Mouse (Mus musculus) 3134 (cell line): ENCODE measurements around the gene Nup153.

Source experiments
- DNase-seq: peaks from one replicate; pipeline ENCODE4 v3.0.0-alpha.2; 2011; ENCODE audit warnings: low spot score; ENCODE audit not compliant: insufficient read length; ENCODE audit errors: extremely low read depth

Gene Nup153

GRCm38 (mm10) chr13:46727837-46728268 lies at the start of gene Nup153:
Nup153 (minus strand) TSS chr13:46727940.
- DNase-seq, result peak; percentile 95

DNA sequence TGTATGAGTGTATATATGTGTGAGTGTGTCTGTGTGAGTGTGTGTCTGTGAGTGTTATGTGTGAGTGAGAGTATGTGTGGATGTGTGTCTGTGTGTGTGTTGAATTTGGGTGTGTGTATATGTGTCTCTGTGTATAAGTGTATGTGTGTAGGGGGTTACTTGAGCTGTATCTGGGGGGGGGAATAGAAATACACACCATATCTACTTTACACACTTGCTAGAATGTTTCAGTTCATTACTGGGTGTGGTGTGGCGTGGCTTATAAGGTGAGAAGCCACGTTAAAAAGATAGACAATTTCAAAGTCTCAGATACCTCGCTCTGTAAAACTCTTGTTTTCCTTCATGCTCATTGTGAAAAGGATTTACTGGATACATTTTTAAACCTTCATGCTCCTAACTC lies 49.7 kb upstream of the Nup153 start:
- DNase-seq, result no peak

DNA sequence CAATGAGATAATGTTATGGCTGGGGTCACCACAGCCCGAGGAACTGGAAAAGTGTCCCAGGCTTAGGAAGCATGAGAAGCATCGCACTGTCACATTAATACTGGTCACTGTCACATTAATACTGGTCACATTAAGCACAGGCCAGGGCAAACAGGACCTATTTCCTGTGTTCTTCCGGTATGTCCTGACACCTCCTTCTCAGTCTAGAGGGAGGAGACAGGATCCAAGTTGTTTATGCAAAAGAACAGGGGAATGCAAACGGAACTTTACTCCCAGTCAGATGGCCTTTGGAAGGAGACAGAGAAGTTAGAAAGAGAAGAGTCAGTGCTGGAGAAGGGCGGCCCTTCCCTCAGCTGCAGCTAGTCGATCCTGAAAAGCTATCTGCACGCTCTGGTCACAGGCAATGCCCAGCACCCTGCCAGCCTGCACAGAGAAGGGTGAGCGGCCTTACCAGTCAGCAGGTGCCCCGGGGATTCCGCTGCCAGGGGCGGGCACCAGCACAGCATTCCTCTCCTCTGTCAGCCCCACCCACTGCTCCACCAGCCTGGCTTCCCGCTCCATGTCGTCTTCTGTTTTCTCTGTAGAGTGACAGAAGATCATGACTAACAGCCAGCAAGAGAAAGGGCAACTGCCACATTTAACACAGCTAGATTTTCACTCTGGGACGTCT lies 49.0 kb upstream of the Nup153 start:
- DNase-seq, result no peak

DNA sequence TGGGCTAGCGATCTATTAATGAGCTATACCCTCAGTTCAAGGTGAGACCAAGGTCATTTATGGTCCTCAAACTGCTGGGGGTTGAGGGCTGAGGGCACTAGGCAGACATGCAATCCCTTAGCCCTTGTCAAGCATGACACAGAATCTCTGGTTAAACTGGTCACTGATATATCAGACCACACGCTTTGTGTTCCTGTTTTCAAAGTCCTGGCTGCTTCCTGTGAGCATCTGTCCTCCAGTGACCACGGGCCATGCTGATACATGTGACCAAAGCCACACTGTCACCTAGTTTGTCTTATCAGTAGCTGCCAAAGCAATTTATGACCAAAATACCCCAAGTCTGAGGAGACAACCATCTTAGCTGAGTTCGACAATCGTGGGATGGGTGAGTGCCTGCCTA lies 47.3 kb upstream of the Nup153 start:
- no peak for DNase-seq

DNA sequence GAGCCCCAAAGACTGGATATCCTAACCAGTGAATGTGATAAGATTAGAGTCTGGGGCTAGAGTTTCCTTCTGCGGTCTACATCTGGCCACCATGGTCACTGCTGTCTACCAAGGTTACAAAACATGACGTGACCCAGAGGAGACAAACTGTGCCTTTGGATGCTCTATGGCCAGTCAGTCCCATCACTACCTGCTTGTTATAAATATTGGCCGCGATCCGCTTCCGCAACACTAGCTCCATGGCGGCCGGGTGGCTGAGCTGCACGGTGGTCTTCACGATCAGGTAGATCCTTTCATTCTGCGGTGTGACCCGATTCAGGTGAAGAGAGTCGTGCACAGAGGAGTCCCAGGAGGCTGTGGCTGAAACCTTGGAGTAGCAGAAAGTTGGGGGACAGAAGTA lies 44.8 kb upstream of the Nup153 start:
- no peak for DNase-seq

DNA sequence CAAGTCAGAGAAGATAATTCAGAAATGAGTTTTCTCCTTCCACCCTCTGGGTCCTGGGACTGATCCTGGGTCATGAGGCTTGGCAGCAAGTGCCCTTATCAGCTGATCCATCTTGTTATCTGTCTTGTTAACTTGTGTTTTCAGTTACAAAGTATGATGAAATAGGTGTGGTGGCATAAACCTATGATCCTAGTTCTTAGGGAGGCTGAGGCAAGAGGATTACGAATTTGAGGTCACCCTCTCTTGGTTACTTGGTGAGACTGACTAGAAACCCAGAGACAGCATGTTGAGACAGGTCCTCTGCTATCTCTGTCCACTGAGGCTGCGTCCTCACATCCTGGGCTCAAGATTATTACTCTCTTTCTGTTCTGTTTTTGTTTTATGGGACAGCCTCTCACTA lies 37.6 kb upstream of the Nup153 start:
- DNase-seq, result no peak

- no peak for DNase-seq
These were observed 35.5 kb upstream of the Nup153 start for GRCm38 (mm10) chr13:46763210-46763609.

GRCm38 (mm10) chr13:46760921-46761320 lies 33.2 kb upstream of the Nup153 start:
- no peak for DNase-seq

DNA sequence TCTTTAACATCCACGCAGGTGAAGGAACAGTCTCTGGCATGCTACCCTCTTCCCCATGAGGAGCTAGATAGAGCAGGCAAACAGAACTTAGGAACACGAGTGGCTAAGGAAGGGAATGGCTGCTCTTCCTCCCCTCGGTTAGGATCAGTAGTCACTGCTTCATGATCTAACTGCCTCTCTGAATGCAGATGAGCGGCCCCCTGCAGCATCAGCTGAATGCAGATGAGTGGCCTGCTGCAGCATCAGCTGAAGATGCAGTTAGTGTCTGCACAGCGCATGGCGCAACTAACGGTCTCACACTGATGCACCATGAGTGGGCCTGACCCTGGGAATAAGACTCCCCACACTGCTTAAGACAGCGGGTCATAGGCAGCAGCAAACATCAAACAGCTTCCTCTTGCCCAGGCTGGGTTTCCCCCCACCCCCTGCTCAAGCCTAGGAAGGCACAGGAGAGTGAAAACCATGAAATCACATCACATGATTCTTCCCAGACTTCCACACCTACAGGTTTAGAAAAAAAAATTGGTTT lies 31.6 kb upstream of the Nup153 start:
- DNase-seq, result no peak

- no peak for DNase-seq
These were observed 30.9 kb upstream of the Nup153 start for GRCm38 (mm10) chr13:46758627-46759026.

- DNase-seq, result no peak
These were observed 30.2 kb upstream of the Nup153 start for GRCm38 (mm10) chr13:46757946-46758345.

DNA sequence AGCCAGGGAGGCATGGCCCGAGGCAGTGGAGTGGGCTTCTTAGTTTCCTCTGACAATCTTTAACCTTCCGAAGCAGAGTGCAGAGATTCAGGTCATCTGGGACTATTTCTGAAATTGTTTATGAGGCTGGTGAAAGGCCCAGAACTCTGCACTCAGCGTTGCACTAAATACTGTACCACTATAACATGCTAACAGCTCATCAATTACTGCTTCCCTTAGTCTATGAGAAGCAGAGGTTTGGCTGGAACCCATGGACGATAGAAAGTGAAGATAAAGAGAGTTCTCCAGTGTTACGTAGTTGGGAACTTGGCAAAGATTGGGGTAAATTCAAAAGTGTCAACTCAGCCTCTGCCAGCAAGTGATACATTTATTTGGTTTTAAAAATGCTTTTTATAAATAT lies 25.6 kb upstream of the Nup153 start:
- no peak for DNase-seq

- no peak for DNase-seq
These were observed 25.0 kb upstream of the Nup153 start for GRCm38 (mm10) chr13:46752566-46753229.

- DNase-seq, result no peak
These were observed 20.6 kb upstream of the Nup153 start for GRCm38 (mm10) chr13:46748138-46748873.

- DNase-seq, result no peak
These were observed 16.1 kb upstream of the Nup153 start for GRCm38 (mm10) chr13:46743821-46744220.

GRCm38 (mm10) chr13:46742367-46742766 lies 14.6 kb upstream of the Nup153 start:
- DNase-seq, result no peak

- DNase-seq, result no peak
These were observed 11.7 kb upstream of the Nup153 start for GRCm38 (mm10) chr13:46739426-46739825.

DNA sequence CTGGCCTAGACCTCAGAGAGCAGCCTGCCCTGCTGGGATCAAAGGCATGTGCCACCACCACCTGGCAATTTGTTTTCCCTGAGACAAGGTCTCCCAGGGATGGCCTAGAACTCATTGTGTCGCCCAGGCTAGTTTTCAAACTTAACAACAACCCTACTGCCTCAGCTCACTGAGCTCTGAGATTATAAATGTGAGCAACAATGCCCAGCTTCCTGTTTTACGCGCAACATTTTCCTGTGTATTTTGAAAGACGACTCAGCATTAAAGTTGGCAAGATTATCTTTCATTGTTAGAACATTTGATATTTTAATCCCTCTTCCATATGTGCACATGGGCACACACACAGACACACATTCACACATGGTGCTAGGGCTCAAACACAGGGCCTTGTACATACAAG lies 9.7 kb upstream of the Nup153 start:
- DNase-seq, result no peak

DNA sequence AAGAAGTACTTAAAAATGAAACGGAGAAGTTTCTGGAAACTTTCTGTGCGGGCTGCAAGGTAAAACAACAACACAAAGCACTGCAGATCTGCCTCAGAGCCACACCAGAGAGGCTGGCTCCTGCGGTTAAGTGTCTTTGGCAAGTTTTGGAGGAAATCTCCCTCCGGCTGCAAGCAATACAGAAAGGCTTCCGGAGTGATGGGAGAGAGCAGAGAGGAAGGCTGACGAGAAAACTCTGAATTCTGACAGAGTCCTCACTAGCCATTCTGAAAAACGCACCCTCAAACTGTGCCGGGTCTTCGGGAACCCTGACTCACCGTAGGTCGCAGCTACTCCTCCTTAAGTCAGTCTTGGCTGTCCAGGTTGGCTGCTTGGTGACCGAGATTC lies 8.7 kb upstream of the Nup153 start:
- DNase-seq, result peak; percentile 10

- DNase-seq, result peak; percentile 20
These were observed 8.2 kb upstream of the Nup153 start for GRCm38 (mm10) chr13:46735808-46736478.

DNA sequence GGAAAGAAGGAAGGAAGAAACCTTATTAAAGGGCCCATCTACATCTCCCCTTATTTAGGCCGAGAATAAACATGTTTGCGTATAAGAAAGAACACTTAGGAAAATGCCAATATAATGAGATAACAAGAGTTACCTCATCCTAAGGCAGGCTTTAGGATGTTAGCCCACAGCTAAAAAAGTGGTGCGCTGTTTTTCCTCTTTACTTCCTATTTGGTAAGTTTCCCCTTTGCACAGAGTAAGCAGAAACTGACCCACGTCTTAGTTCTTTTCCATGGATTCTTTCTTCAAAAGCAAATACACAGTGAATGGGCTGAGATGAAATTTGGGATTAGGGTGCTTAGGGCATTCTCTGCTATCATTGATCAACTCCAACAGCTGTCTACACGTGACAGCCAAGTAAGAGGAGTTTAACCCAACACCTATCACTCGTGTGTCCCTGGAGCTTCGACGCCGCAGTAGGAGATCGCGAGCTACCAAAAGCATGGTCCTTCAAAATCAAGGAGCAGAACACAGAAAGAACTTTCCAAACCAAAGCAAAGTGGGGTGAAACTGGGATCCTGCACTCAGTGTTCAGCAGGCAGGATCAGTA lies 7.6 kb upstream of the Nup153 start:
- DNase-seq, result no peak
